Mouse (Mus musculus) adrenal gland, postnatal 36 days (tissue): ENCODE results near the gene Hnrnph1. TPM values are rescaled to one million over a fixed set of nuclear protein-coding genes. Genes with fewer than 3 reads are reported as not detected.
"Not testable (repeated sequence)": the region's sequence is repeated elsewhere in the genome, so short reads cannot be mapped to it uniquely, and the experiment has no call there.

ENCODE experiments used
- DNase-seq, 2 experiments: peaks; one replicate each; pipeline ENCODE4 v3.0.0; 2021; ENCODE audit warnings: mixed read lengths in 1 of 2
- long read RNA-seq, 2 experiments: library from polyadenylated mRNA; stranded (forward); transcript quantifications; one replicate each; pipeline ENCODE4 v2.0.0; 2021; ENCODE audit warnings: borderline sequencing depth in 2 of 2
- total RNA-seq, 2 experiments: library from RNA; stranded (reverse); gene quantifications; 2 replicates each; pipeline ENCODE4 v1.2.3; 2021

Hnrnph1 gene
- total RNA-seq, result 100 to 1,000 TPM; 212 to 305 TPM
- long read RNA-seq, experiment 1, full-length matches to known transcripts, result 16 of 39 reads
- long read RNA-seq, experiment 1, partial matches to known transcripts, result 16 of 39 reads
- long read RNA-seq, experiment 1, other reads (novel, unspliced or antisense), result 7 of 39 reads
- long read RNA-seq, experiment 2, partial matches to known transcripts, result 1 of 9 reads
- long read RNA-seq, experiment 2, other reads (novel, unspliced or antisense), result 4 of 9 reads

- peak; percentile 96 for DNase-seq
Measured at GRCm38 (mm10) chr11:50376911-50377891, at the start of gene Hnrnph1. TSS of gene Hnrnph1 (plus strand) at chr11:50376990.

- no peak for DNase-seq
Measured at GRCm38 (mm10) chr11:50328075-50328625, 48.6 kb upstream of the Hnrnph1 start.

GRCm38 (mm10) chr11:50329378-50329777, 47.4 kb upstream of the Hnrnph1 start:
- no peak for DNase-seq

- peak in 1 of 2 experiments; percentile 41 for DNase-seq
Measured at GRCm38 (mm10) chr11:50333181-50333580, 43.6 kb upstream of the Hnrnph1 start.

- DNase-seq, result no peak
Measured at GRCm38 (mm10) chr11:50336126-50336525, 40.7 kb upstream of the Hnrnph1 start.

GRCm38 (mm10) chr11:50336891-50337290, 39.9 kb upstream of the Hnrnph1 start:
- DNase-seq, result no peak

- DNase-seq, result no peak
Measured at GRCm38 (mm10) chr11:50345486-50345885, 31.3 kb upstream of the Hnrnph1 start.

DNA sequence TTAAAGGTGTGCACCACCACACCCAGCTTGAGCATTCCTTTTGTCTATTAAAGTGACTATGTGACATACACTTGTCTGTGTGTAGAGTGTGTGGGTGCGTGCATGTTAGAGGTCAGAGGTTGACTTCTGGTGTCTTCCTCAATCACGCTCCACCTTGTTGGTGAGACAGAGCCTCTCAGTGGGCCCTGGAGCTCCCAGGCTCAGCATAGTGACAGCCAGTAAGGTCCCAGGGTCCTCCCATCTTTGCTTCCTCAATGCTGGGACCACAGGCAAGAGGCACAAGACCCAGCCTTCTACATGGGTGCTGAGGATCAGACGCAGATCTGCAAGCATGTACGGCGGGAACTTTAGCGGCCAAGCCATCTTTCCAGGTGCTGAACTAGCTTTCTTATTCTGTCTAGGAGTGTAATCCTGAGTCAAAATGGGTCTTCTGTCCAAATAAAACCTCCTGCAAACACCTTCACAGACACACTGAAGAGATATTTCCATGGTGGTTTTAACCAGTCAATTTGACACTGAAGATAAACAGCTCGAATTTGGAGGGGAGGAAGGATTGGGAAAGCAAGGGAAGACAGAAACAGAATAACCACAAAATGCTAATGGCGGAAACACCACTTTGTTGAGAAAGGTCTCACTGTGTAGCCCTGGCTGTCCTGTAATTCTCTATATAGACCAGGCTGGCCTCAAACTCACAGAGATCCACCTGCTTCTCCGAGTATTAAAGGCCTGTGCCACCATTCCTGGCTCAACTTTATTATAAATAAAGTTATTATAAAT, 30.3 kb upstream of the Hnrnph1 start:
- DNase-seq, result no peak

DNA sequence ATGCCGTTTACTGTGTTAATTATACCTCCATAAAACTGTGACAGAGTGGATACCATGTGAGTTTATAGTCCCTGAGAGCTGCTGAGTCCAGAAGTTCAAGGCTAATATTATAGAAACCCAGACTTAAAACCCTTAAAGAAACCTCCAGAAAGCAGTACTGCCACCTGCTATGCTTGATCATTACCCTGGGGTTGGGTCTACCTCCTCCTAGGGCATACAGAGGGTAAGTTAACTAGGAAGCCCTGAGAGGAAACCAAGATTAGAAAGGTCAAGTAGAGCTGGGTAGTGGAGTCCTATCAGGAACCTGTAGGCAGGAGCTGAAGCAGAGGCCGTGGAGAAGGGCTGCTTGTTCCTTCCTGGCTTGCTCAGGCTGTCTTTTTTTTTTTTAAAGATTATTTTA, 24.6 kb upstream of the Hnrnph1 start:
- no peak for DNase-seq

GRCm38 (mm10) chr11:50354162-50354561, 22.6 kb upstream of the Hnrnph1 start, which contains the start of gene Cby3:
TSS of gene Cby3 (plus strand) at chr11:50354462.
- no peak for DNase-seq

GRCm38 (mm10) chr11:50354851-50355250, 21.9 kb upstream of the Hnrnph1 start:
- no peak for DNase-seq

DNA sequence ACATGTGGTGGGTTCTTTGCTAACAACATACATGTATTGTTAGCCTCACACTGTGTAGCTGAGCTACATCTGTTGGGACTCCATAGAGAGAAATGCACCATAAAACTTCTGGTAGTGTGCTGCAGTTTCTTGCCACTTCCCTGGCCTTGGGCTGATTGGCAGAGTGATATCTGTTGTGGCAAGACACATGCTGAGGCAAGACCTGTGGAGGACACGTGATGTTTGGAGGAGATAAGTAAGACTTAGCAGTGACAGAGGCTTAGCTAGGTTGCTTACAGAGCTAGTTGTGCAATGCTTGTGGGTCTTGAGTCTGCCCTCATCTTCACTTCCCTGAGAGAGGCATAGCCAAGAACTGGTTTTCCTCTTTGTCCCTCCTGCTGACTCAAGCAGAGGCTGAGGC, 21.4 kb upstream of the Hnrnph1 start:
- no peak for DNase-seq

DNA sequence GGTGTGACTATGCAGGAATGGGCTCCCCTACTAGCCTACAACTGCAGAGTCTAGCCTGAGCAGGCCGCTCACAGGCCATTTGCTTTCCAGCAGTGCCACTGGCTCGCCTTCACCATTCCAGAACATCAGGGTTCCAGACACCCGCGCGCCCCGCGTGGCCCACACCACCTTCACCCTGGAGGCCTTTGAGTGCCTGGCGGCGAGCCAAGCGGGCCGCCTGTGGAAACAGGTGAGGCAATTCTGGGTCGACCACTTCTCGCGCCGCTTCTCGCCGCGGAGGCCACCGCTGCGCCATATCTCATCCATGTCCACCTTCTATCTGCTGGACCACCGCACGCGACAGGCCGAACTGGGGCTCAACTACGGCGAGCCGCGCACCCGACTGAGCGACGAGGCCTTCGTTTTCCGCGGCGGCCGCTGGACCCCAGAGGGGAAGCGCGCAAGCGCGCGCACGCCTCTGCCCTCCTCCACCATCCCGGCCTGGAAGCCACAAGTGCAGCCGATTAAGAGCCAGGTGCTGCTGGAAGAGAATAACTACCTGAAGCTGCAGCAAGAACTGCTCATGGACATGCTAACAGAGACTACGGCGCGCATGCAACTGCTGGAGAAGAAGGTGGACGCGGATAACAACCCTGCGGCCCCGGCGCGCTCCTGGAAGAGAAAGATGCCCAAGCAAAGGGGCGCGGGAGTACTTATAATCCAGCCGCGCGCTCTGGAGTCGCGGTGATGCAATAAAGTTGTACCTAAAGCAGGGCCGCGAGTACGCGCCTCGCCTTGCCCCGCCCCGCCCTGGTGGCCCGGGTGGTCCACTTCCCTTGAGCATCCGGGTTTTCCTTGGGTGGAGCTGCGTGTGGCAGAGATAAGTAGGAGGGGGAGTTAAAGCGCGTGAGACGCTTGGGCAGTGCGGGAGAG, 17.6 kb upstream of the Hnrnph1 start:
- DNase-seq, result peak; percentile 20 to 35

- not testable (repeated sequence) for DNase-seq
Measured at GRCm38 (mm10) chr11:50361282-50361681, 15.5 kb upstream of the Hnrnph1 start.

- DNase-seq, result peak; percentile 65 to 83
Measured at GRCm38 (mm10) chr11:50364548-50364947, 12.2 kb upstream of the Hnrnph1 start.

DNA sequence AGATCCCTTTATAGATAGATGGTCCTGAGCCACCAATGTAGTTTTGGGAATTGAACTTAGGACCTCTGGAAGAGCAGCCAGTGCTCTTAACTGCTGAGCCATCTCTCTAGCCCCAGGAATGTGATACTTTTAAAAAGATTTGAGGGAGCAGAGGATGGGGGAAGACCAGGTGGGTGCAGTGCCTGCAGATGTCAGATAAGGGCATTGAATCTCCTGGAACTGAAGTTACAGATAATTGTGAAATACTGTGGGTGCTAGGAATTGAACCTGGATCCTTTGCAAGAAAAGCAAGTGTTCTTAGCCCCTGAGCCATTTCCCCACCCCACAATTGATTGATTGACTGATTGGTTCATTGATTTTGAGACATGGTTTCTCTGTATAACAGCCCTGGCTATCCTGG, 11.5 kb upstream of the Hnrnph1 start:
- no peak for DNase-seq

GRCm38 (mm10) chr11:50367531-50367930, 9.3 kb upstream of the Hnrnph1 start:
- no peak for DNase-seq

DNA sequence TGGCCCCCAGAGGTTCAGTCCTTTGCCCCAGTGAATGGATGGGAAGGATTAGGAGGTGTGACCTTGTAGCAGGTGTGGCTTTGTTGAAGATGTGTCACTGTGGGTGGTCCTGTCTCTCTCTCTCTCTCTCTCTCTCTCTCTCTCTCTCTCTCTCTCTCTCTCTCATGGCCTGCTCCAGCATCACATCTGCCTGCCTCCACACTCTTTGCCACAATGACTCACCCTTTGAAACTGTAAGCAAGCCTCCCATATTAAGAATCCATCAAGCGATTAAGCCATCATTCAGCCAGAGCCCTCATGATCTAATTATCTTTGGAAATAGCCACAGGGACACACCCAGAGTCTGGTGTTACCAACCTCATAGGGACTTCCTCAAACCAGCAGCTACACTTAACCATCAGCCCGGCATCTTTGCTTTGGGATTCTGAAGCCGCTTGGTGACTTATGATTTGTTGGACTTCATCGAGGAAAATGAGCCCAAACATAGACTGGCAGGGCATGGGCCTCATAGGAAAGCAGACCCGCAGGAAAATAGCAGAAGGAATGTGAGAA, 7.4 kb upstream of the Hnrnph1 start:
- DNase-seq, result no peak

DNA sequence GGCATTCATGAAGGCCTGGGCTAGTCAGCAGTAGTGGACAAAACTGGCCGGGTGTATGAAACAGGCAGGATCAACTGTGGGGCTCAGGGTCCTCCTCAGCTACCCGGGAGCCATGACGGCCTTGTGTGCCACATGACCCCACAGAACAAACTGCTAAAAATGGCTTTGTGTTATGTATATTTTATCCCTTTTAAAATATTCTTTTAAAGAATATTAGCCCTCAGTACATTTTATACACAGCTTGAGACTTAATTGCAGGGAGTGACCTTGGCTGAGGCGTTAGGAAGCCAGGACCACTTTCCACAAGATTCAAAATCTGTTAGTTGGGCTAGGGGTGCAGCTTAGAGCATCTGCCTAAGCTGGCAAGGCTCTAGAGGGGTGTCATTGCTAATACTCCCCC, 5.8 kb upstream of the Hnrnph1 start:
- no peak for DNase-seq

DNA sequence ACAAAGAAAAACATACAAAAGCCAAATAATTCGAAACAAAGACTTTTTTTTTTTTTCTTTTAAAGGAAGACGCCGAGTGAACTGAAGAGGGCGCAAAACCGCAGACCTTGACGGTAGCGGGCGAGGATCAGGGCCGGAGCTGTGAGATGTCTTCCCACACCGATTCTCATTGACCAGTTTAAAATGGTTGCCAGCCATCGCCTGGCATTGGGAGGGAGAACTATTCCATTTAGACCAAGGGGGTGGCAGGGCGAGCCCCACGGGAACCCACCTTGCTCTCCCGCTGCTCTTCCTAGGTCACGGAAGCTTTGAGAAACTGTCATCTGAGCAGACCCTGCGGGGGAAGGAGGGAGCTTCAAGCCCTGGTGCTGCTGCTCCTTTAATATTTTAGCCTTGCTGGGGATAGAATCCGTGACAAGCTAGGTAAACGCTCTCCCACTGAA, 5.4 kb upstream of the Hnrnph1 start:
- DNase-seq, result peak; percentile 68 to 78

DNA sequence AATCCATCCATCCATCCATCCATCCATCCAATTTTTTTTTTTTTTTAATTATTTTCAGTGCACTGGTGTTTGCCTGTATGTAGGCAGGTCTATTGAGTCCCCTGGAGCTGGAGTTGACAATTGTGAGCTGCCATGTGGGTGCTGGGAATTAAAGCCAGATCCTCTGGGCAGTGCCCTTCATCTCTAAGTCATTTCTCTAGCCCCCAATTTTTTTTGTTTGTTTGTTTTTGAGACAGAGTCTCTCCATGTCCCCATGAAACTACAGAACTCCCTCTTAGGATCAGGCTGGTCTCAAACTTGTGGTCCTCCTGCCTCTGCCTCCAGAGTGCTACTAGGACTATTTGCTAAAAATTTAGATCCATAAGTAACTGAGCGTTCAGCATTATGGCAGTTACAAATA, 4.9 kb upstream of the Hnrnph1 start:
- DNase-seq, result no peak
